Mouse (Mus musculus): Measurements from ENCODE around the gene Eif2ak3. TPM values are rescaled to one million over a fixed set of nuclear protein-coding genes. Genes with fewer than 3 reads are reported as not detected.

Gene Eif2ak3
- polyA plus RNA-seq (2012; fragmentation: generic; extraction: Trizol), result 3.3 TPM

- H3K27me3 ChIP-seq (ENCODE audit: control insufficient read depth, insufficient read depth, insufficient read length), result no peaks in the 10 kb centered on the region
- H3K36me3 ChIP-seq (ENCODE audit: control insufficient read depth, insufficient read depth), result no peaks in the 10 kb centered on the region
- peaks cover 10% of the 10 kb centered on the region for H3K79me2 ChIP-seq (ENCODE audit: control insufficient read depth, insufficient read depth)
- H3K4me3 ChIP-seq, result peak within 1 kb of the TSS; percentile 45
- peak within 1 kb of the TSS; percentile 88 for H3K4me2 ChIP-seq (ENCODE audit: low read depth)
- peak within 1 kb of the TSS; percentile 37 for H3ac ChIP-seq (ENCODE audit: control insufficient read depth, insufficient read length)
- peak in 1 of 3 experiments; percentile 26 for TF ChIP-seq MYOD1 (IDR thresholded peaks at IDR 0.05; ENCODE audit: control insufficient read depth in 1 of 3, insufficient read length in 2 of 3, low read depth in 2 of 3)
- no peak for TF ChIP-seq TCF3 (IDR thresholded peaks at IDR 0.05; ENCODE audit: insufficient read length, low read depth)
- TF ChIP-seq REST (IDR thresholded peaks at IDR 0.05; ENCODE audit: insufficient read depth, insufficient read length), result no peak
- no peak for TF ChIP-seq USF1 (IDR thresholded peaks at IDR 0.05; ENCODE audit: low read depth)
- TF ChIP-seq POLR2AphosphoS2 (IDR thresholded peaks at IDR 0.05; ENCODE audit: insufficient read length, low read depth), result peak; percentile 89
- peak; percentile 98 for TF ChIP-seq POLR2A (IDR thresholded peaks at IDR 0.05; ENCODE audit: insufficient read length, low read depth)
- peak in 1 of 3 experiments; percentile 8 for TF ChIP-seq MYOG (IDR thresholded peaks at IDR 0.05; ENCODE audit: control insufficient read depth in 1 of 3, insufficient read depth in 1 of 3, insufficient read length in 2 of 3, low read depth in 2 of 3)
- no peak for TF ChIP-seq CEBPB (IDR thresholded peaks at IDR 0.05; ENCODE audit: insufficient read depth, poor library complexity, severe bottlenecking)
- no peak for TF ChIP-seq TCF12 (IDR thresholded peaks at IDR 0.05; ENCODE audit: insufficient read depth, poor library complexity, severe bottlenecking)
- TF ChIP-seq SRF (IDR thresholded peaks at IDR 0.05; ENCODE audit: control insufficient read depth, insufficient read length, low read depth), result peak; percentile 76
- peak; percentile 59 for TF ChIP-seq E2F4 (IDR thresholded peaks at IDR 0.05; ENCODE audit: insufficient read depth)
- no peak for TF ChIP-seq MAX (IDR thresholded peaks at IDR 0.05; ENCODE audit: low read depth)
Observed at GRCm38 (mm10) chr6:70844002-70844804, at the start of gene Eif2ak3. Eif2ak3 (plus strand) TSS chr6:70844515.

DNA sequence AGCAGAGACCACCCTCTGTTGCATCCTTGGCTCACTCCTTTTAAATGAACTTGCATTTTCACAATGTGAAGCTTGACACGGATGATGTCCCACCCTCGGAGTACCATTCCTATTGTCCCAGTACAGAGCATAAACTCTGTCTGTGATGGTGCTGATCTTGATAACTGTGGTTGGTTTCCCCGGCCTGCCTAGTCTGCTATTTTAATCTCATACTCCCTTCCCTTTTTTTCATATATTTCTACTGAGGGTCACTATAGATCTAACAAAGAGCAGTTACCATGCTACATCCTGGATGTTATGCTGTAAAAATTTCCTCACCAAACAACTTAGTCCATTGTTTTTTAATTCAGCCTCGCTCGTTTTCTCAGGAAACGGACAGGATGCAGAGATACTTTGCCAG lies 47.4 kb upstream of the Eif2ak3 start:
- no peak overlapping the region for H3K4me2 ChIP-seq (ENCODE audit: low read depth)
- no peaks in the 10 kb centered on the region for H3K36me3 ChIP-seq (ENCODE audit: control insufficient read depth, insufficient read depth)
- H3K27me3 ChIP-seq (ENCODE audit: control insufficient read depth, insufficient read depth, insufficient read length), result peaks cover under 1% of the 10 kb centered on the region
- H3K79me2 ChIP-seq (ENCODE audit: control insufficient read depth, insufficient read depth), result no peaks in the 10 kb centered on the region
- H3K4me3 ChIP-seq, result no peak overlapping the region
- H3ac ChIP-seq (ENCODE audit: control insufficient read depth, insufficient read length), result no peak overlapping the region
- TF ChIP-seq REST (IDR thresholded peaks at IDR 0.05; ENCODE audit: insufficient read depth, insufficient read length) (no peak), TCF12 (IDR thresholded peaks at IDR 0.05; ENCODE audit: insufficient read depth, poor library complexity, severe bottlenecking) (no peak)

DNA sequence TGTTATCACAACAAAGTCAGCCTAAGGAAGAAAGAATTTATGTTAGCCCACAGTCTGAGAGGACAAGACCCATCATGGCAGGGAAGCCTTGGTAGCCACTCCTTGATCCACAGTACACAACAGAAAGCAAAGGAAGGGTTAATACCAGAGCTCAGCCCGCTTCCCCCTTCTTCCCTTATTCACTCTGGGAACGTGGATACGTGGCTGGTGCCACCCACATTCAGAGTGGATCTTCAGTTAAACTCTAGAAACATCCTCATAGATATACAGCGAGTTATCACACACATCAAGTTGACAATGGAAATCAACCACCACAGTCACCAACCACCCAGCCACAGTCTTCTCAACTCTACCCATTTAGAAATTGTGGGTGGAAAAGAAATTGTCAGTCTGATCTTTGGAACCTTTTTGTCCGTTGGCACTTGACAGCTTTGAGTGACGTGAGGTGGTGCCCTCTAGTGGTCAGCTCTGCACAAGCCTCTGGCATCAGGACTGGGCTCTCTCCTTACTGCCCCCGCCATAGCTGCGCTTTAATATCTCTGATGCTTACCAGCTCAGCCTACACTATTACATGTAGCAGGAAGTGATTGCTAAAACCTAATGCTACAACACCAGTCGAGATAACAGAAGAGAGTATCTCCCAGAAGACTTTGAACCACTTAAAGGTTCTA lies 46.6 kb upstream of the Eif2ak3 start:
- peaks cover 8% of the 10 kb centered on the region for H3K27me3 ChIP-seq (ENCODE audit: control insufficient read depth, insufficient read depth, insufficient read length)
- no peak overlapping the region for H3K4me2 ChIP-seq (ENCODE audit: low read depth)
- H3K4me3 ChIP-seq, result no peak overlapping the region
- H3ac ChIP-seq (ENCODE audit: control insufficient read depth, insufficient read length), result no peak overlapping the region
- TF ChIP-seq REST (IDR thresholded peaks at IDR 0.05; ENCODE audit: insufficient read depth, insufficient read length) (no peak), MYOG (IDR thresholded peaks at IDR 0.05; ENCODE audit: control insufficient read depth in 1 of 3, insufficient read depth in 1 of 3, insufficient read length in 2 of 3, low read depth in 2 of 3) (no peak), MAX (IDR thresholded peaks at IDR 0.05; ENCODE audit: low read depth) (no peak), SRF (IDR thresholded peaks at IDR 0.05; ENCODE audit: control insufficient read depth, insufficient read length, low read depth) (no peak), POLR2AphosphoS2 (IDR thresholded peaks at IDR 0.05; ENCODE audit: insufficient read length, low read depth) (no peak)
- H3K79me2 ChIP-seq (ENCODE audit: control insufficient read depth, insufficient read depth), result no peaks in the 10 kb centered on the region
- no peaks in the 10 kb centered on the region for H3K36me3 ChIP-seq (ENCODE audit: control insufficient read depth, insufficient read depth)

DNA sequence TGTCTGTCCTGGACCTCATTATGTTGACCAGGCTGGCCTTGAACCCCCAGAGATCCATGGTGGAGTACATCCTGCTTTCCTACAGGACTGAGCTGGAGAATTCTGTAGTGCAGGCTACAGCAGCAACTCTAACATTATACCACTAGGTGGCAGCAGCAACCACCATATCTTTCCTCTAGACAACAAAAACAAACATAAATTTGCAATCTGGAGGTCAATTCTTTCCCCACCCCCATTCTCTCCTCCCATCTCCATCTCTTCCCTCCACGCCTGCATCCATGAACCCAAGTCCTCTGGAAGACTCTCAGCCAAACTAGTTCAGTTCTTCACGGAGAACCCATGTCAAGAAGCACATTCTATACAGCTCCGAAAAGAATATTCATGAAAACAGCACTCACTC lies 39.7 kb upstream of the Eif2ak3 start:
- Histone ChIP-seq H3K4me3 (no peak overlapping the region), H3K4me2 (ENCODE audit: low read depth) (peak overlapping the region; percentile 28), H3K27me3 (ENCODE audit: control insufficient read depth, insufficient read depth, insufficient read length) (peaks cover 8% of the 10 kb centered on the region)

More for the DNA sequence above, 39.7 kb upstream of the Eif2ak3 start:
- Histone ChIP-seq H3ac (ENCODE audit: control insufficient read depth, insufficient read length) (no peak overlapping the region), H3K79me2 (ENCODE audit: control insufficient read depth, insufficient read depth) (no peaks in the 10 kb centered on the region), H3K36me3 (ENCODE audit: control insufficient read depth, insufficient read depth) (no peaks in the 10 kb centered on the region)
- no peak for TF ChIP-seq MYOG (IDR thresholded peaks at IDR 0.05; ENCODE audit: control insufficient read depth in 1 of 3, insufficient read depth in 1 of 3, insufficient read length in 2 of 3, low read depth in 2 of 3)
- no peak for TF ChIP-seq MAX (IDR thresholded peaks at IDR 0.05; ENCODE audit: low read depth)
- no peak for TF ChIP-seq REST (IDR thresholded peaks at IDR 0.05; ENCODE audit: insufficient read depth, insufficient read length)
- TF ChIP-seq CEBPB (IDR thresholded peaks at IDR 0.05; ENCODE audit: insufficient read depth, poor library complexity, severe bottlenecking), result no peak
- no peak for TF ChIP-seq MYOD1 (IDR thresholded peaks at IDR 0.05; ENCODE audit: control insufficient read depth in 1 of 3, insufficient read length in 2 of 3, low read depth in 2 of 3)
- TF ChIP-seq TCF12 (IDR thresholded peaks at IDR 0.05; ENCODE audit: insufficient read depth, poor library complexity, severe bottlenecking), result no peak
- no peak for TF ChIP-seq E2F4 (IDR thresholded peaks at IDR 0.05; ENCODE audit: insufficient read depth)
- TF ChIP-seq POLR2A (IDR thresholded peaks at IDR 0.05; ENCODE audit: insufficient read length, low read depth), result no peak
- TF ChIP-seq POLR2AphosphoS2 (IDR thresholded peaks at IDR 0.05; ENCODE audit: insufficient read length, low read depth), result no peak
- TF ChIP-seq TCF3 (IDR thresholded peaks at IDR 0.05; ENCODE audit: insufficient read length, low read depth), result no peak
- TF ChIP-seq USF1 (IDR thresholded peaks at IDR 0.05; ENCODE audit: low read depth), result no peak

All from myocyte (in vitro differentiated cells).